Mouse (Mus musculus): Measurements from ENCODE around the gene Fbxo8. TPM values are rescaled to one million over a fixed set of nuclear protein-coding genes. Genes with fewer than 3 reads are reported as not detected.

Fbxo8 gene
- polyA plus RNA-seq, 1 experiment, result 10.2 TPM

DNA sequence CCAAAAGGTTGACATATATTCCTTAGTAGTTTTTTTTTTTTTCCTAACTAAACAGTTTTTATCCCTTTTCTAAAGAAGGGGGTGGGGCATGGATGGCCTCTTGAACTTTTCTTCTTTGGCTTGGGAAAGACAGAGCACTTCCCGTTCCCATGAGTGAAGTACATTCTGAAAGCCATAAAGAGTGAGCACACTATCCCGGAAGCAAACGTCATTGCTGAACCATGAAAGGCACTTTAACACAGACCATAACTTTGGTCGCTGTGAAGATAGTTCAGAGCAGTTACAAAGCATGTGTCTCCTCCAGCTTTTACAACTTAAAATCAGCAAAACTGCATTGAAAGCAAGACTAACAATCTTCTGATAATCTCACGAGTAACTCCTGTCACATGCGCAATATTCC is 32.0 kb upstream of the Fbxo8 start:
- Histone ChIP-seq H3K36me3 (ENCODE audit: control insufficient read depth, insufficient read depth) (no peaks in the 10 kb centered on the region), H3ac (ENCODE audit: control insufficient read depth, insufficient read length) (no peak overlapping the region), H3K79me2 (ENCODE audit: control insufficient read depth, insufficient read depth) (no peaks in the 10 kb centered on the region), H3K27me3 (ENCODE audit: control insufficient read depth, insufficient read depth, insufficient read length) (no peaks in the 10 kb centered on the region), H3K4me3 (no peak overlapping the region), H3K4me2 (ENCODE audit: low read depth) (no peak overlapping the region)
- TF ChIP-seq SRF (IDR thresholded peaks at IDR 0.05; ENCODE audit: control insufficient read depth, insufficient read length, low read depth) (no peak), MAX (IDR thresholded peaks at IDR 0.05; ENCODE audit: low read depth) (no peak), TCF12 (IDR thresholded peaks at IDR 0.05; ENCODE audit: insufficient read depth, poor library complexity, severe bottlenecking) (no peak), MYOD1 (IDR thresholded peaks at IDR 0.05; ENCODE audit: control insufficient read depth in 1 of 3, insufficient read length in 2 of 3, low read depth in 2 of 3) (no peak), POLR2A (IDR thresholded peaks at IDR 0.05; ENCODE audit: insufficient read length, low read depth) (no peak), CEBPB (IDR thresholded peaks at IDR 0.05; ENCODE audit: insufficient read depth, poor library complexity, severe bottlenecking) (no peak), USF1 (IDR thresholded peaks at IDR 0.05; ENCODE audit: low read depth) (no peak), REST (IDR thresholded peaks at IDR 0.05; ENCODE audit: insufficient read depth, insufficient read length) (no peak), TCF3 (IDR thresholded peaks at IDR 0.05; ENCODE audit: insufficient read length, low read depth) (no peak), E2F4 (IDR thresholded peaks at IDR 0.05; ENCODE audit: insufficient read depth) (no peak), POLR2AphosphoS2 (IDR thresholded peaks at IDR 0.05; ENCODE audit: insufficient read length, low read depth) (no peak), MYOG (IDR thresholded peaks at IDR 0.05; ENCODE audit: control insufficient read depth in 1 of 3, insufficient read depth in 1 of 3, insufficient read length in 2 of 3, low read depth in 2 of 3) (no peak)

DNA sequence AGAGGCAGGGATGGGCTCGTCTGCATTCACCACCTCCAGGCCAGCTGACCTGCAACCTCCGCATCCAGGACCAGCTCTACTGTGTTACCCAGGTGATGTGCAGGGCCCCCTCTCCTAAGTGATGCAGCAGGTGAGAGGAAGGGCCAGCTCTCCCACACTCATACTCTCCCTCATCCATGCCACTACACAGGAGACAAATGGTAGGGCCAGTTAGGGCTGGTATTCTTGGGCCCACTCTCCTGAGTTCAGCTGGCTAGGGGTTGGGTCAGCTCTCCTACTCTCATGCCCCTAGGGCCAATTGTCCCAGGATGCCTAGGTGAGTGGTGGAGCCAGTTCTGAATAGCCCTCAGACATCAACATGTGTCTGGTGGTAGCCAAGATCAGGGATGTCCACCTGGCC is 30.6 kb upstream of the Fbxo8 start:
- TF ChIP-seq POLR2AphosphoS2 (IDR thresholded peaks at IDR 0.05; ENCODE audit: insufficient read length, low read depth) (no peak), MYOD1 (IDR thresholded peaks at IDR 0.05; ENCODE audit: control insufficient read depth in 1 of 3, insufficient read length in 2 of 3, low read depth in 2 of 3) (no peak), MYOG (IDR thresholded peaks at IDR 0.05; ENCODE audit: control insufficient read depth in 1 of 3, insufficient read depth in 1 of 3, insufficient read length in 2 of 3, low read depth in 2 of 3) (no peak), CEBPB (IDR thresholded peaks at IDR 0.05; ENCODE audit: insufficient read depth, poor library complexity, severe bottlenecking) (no peak), TCF12 (IDR thresholded peaks at IDR 0.05; ENCODE audit: insufficient read depth, poor library complexity, severe bottlenecking) (no peak), SRF (IDR thresholded peaks at IDR 0.05; ENCODE audit: control insufficient read depth, insufficient read length, low read depth) (no peak), TCF3 (IDR thresholded peaks at IDR 0.05; ENCODE audit: insufficient read length, low read depth) (no peak), REST (IDR thresholded peaks at IDR 0.05; ENCODE audit: insufficient read depth, insufficient read length) (no peak), POLR2A (IDR thresholded peaks at IDR 0.05; ENCODE audit: insufficient read length, low read depth) (no peak), MAX (IDR thresholded peaks at IDR 0.05; ENCODE audit: low read depth) (no peak), E2F4 (IDR thresholded peaks at IDR 0.05; ENCODE audit: insufficient read depth) (no peak), USF1 (IDR thresholded peaks at IDR 0.05; ENCODE audit: low read depth) (no peak)

DNA sequence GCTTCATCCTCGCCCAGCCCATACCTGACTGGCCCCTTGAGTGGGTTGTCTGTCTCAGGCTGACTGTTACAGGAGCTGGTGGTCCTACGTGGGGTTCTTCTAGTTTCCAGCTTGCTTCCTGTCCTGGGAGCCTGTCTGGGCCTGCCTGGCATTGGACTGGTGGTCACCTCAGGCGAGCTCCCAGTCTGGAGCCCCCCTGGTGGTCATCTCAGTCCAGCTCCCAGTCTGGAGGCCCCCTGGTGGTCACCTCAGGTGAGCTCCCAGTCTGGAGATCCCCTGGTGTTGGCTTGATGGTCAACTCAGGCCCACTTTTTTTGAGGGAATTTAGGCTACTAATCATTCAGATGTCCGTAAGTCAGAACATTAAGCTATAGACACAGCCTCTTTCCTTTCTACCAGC is 29.8 kb upstream of the Fbxo8 start:
- Histone ChIP-seq H3K4me2 (ENCODE audit: low read depth) (no peak overlapping the region), H3K36me3 (ENCODE audit: control insufficient read depth, insufficient read depth) (no peaks in the 10 kb centered on the region), H3K79me2 (ENCODE audit: control insufficient read depth, insufficient read depth) (no peaks in the 10 kb centered on the region), H3K27me3 (ENCODE audit: control insufficient read depth, insufficient read depth, insufficient read length) (no peaks in the 10 kb centered on the region), H3K4me3 (no peak overlapping the region), H3ac (ENCODE audit: control insufficient read depth, insufficient read length) (no peak overlapping the region)
- TF ChIP-seq POLR2A (IDR thresholded peaks at IDR 0.05; ENCODE audit: insufficient read length, low read depth) (no peak), CEBPB (IDR thresholded peaks at IDR 0.05; ENCODE audit: insufficient read depth, poor library complexity, severe bottlenecking) (no peak), TCF3 (IDR thresholded peaks at IDR 0.05; ENCODE audit: insufficient read length, low read depth) (no peak), SRF (IDR thresholded peaks at IDR 0.05; ENCODE audit: control insufficient read depth, insufficient read length, low read depth) (no peak), MAX (IDR thresholded peaks at IDR 0.05; ENCODE audit: low read depth) (no peak), MYOD1 (IDR thresholded peaks at IDR 0.05; ENCODE audit: control insufficient read depth in 1 of 3, insufficient read length in 2 of 3, low read depth in 2 of 3) (no peak), USF1 (IDR thresholded peaks at IDR 0.05; ENCODE audit: low read depth) (no peak), REST (IDR thresholded peaks at IDR 0.05; ENCODE audit: insufficient read depth, insufficient read length) (no peak), E2F4 (IDR thresholded peaks at IDR 0.05; ENCODE audit: insufficient read depth) (no peak), POLR2AphosphoS2 (IDR thresholded peaks at IDR 0.05; ENCODE audit: insufficient read length, low read depth) (no peak), MYOG (IDR thresholded peaks at IDR 0.05; ENCODE audit: control insufficient read depth in 1 of 3, insufficient read depth in 1 of 3, insufficient read length in 2 of 3, low read depth in 2 of 3) (no peak)

More for the DNA sequence above, 30.6 kb upstream of the Fbxo8 start:
- Histone ChIP-seq H3K4me3 (no peak overlapping the region), H3K79me2 (ENCODE audit: control insufficient read depth, insufficient read depth) (no peaks in the 10 kb centered on the region), H3K36me3 (ENCODE audit: control insufficient read depth, insufficient read depth) (no peaks in the 10 kb centered on the region), H3K27me3 (ENCODE audit: control insufficient read depth, insufficient read depth, insufficient read length) (no peaks in the 10 kb centered on the region), H3ac (ENCODE audit: control insufficient read depth, insufficient read length) (no peak overlapping the region), H3K4me2 (ENCODE audit: low read depth) (no peak overlapping the region)

DNA sequence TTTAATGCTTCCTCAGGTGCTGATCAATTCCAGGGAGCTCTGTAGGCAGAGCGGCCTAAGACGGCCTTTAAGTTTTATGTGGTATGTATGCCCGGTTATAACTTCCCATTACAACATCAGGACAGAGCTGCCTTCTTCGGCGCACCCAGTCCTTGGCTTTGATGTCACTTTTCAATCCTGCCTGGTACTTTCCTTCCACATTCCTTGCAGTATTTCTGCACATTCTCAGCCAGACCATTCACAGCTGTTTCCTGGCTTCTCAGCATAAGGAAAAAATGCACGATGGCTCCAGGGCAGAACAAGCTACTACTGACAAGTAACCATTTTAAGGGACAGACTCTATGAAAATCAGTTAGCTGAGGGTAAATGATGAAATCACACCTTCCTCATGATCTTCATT is 22.0 kb upstream of the Fbxo8 start:
- no peak overlapping the region for H3K4me2 ChIP-seq (ENCODE audit: low read depth)
- no peaks in the 10 kb centered on the region for H3K36me3 ChIP-seq (ENCODE audit: control insufficient read depth, insufficient read depth)
- TF ChIP-seq TCF12 (IDR thresholded peaks at IDR 0.05; ENCODE audit: insufficient read depth, poor library complexity, severe bottlenecking) (no peak), SRF (IDR thresholded peaks at IDR 0.05; ENCODE audit: control insufficient read depth, insufficient read length, low read depth) (no peak), REST (IDR thresholded peaks at IDR 0.05; ENCODE audit: insufficient read depth, insufficient read length) (no peak), POLR2AphosphoS2 (IDR thresholded peaks at IDR 0.05; ENCODE audit: insufficient read length, low read depth) (no peak), TCF3 (IDR thresholded peaks at IDR 0.05; ENCODE audit: insufficient read length, low read depth) (no peak), CEBPB (IDR thresholded peaks at IDR 0.05; ENCODE audit: insufficient read depth, poor library complexity, severe bottlenecking) (no peak), MYOG (IDR thresholded peaks at IDR 0.05; ENCODE audit: control insufficient read depth in 1 of 3, insufficient read depth in 1 of 3, insufficient read length in 2 of 3, low read depth in 2 of 3) (no peak), MYOD1 (IDR thresholded peaks at IDR 0.05; ENCODE audit: control insufficient read depth in 1 of 3, insufficient read length in 2 of 3, low read depth in 2 of 3) (no peak), E2F4 (IDR thresholded peaks at IDR 0.05; ENCODE audit: insufficient read depth) (no peak), POLR2A (IDR thresholded peaks at IDR 0.05; ENCODE audit: insufficient read length, low read depth) (no peak), MAX (IDR thresholded peaks at IDR 0.05; ENCODE audit: low read depth) (no peak), USF1 (IDR thresholded peaks at IDR 0.05; ENCODE audit: low read depth) (no peak)
- H3ac ChIP-seq (ENCODE audit: control insufficient read depth, insufficient read length), result no peak overlapping the region
- H3K79me2 ChIP-seq (ENCODE audit: control insufficient read depth, insufficient read depth), result no peaks in the 10 kb centered on the region
- H3K4me3 ChIP-seq, result no peak overlapping the region
- no peaks in the 10 kb centered on the region for H3K27me3 ChIP-seq (ENCODE audit: control insufficient read depth, insufficient read depth, insufficient read length)

Data from myocyte (in vitro differentiated cells).